Mouse (Mus musculus) thymus, postnatal 4 days (tissue): ENCODE data around the gene Asb16.

ENCODE experiments used
- DNase-seq: peaks from one replicate; pipeline ENCODE4 v3.0.0; 2021

The Asb16 gene

GRCm38 (mm10) chr11:102268520-102269244, at the start of gene Asb16:
Gene Asb16 (plus strand): TSS chr11:102268743.
- DNase-seq, result no peak

- peak; percentile 89 for DNase-seq
These were observed 49.8 kb upstream of the Asb16 start for GRCm38 (mm10) chr11:102218783-102219182.

- DNase-seq, result no peak
These were observed 49.1 kb upstream of the Asb16 start for GRCm38 (mm10) chr11:102219247-102219993.

GRCm38 (mm10) chr11:102219994-102220346, 48.6 kb upstream of the Asb16 start:
- no peak for DNase-seq

- no peak for DNase-seq
These were observed 48.1 kb upstream of the Asb16 start for GRCm38 (mm10) chr11:102220451-102220850.

GRCm38 (mm10) chr11:102221243-102221953, 47.1 kb upstream of the Asb16 start:
- DNase-seq, result no peak

- no peak for DNase-seq
These were observed 46.6 kb upstream of the Asb16 start for GRCm38 (mm10) chr11:102221954-102222351.

- peak; percentile 92 for DNase-seq
These were observed 45.4 kb upstream of the Asb16 start for GRCm38 (mm10) chr11:102223166-102223565.

- DNase-seq, result no peak
These were observed 43.9 kb upstream of the Asb16 start for GRCm38 (mm10) chr11:102224686-102225085.

- no peak for DNase-seq
These were observed 43.3 kb upstream of the Asb16 start for GRCm38 (mm10) chr11:102225221-102225620.

GRCm38 (mm10) chr11:102226067-102226978, 42.2 kb upstream of the Asb16 start:
- DNase-seq, result no peak

GRCm38 (mm10) chr11:102227270-102228190, 41.0 kb upstream of the Asb16 start:
- no peak for DNase-seq

- DNase-seq, result no peak
These were observed 40.4 kb upstream of the Asb16 start for GRCm38 (mm10) chr11:102228191-102228545.

GRCm38 (mm10) chr11:102228646-102229268, 39.8 kb upstream of the Asb16 start:
- DNase-seq, result no peak

- no peak for DNase-seq
These were observed 39.1 kb upstream of the Asb16 start for GRCm38 (mm10) chr11:102229331-102229953.

- DNase-seq, result peak; percentile 97
These were observed 38.4 kb upstream of the Asb16 start, which contains the start of gene Hdac5 for GRCm38 (mm10) chr11:102230006-102230741. Gene Hdac5 (minus strand): TSS chr11:102230166.

GRCm38 (mm10) chr11:102236022-102236421, 32.5 kb upstream of the Asb16 start:
- no peak for DNase-seq

GRCm38 (mm10) chr11:102240636-102241035, 27.9 kb upstream of the Asb16 start:
- DNase-seq, result no peak

- no peak for DNase-seq
These were observed 27.3 kb upstream of the Asb16 start for GRCm38 (mm10) chr11:102241246-102241645.

GRCm38 (mm10) chr11:102241874-102242273, 26.7 kb upstream of the Asb16 start:
- DNase-seq, result no peak
